Mouse (Mus musculus) embryo, embryonic 10.5 days (tissue): ENCODE measurements at regions not wholly inside any gene's neighbourhood (a gene's known extent, or its start where the extent isn't known, plus 50 kb on each side); places are given as distances from the start of the nearest gene placed in this dataset.
A peak's percentile ranks its signal among the peaks of the same experiment; 100 is the strongest.

Experiments used
- DNase-seq: peaks from one replicate; pipeline ENCODE4 v3.0.0-alpha.2; 2015; ENCODE audit warnings: low spot score

DNA sequence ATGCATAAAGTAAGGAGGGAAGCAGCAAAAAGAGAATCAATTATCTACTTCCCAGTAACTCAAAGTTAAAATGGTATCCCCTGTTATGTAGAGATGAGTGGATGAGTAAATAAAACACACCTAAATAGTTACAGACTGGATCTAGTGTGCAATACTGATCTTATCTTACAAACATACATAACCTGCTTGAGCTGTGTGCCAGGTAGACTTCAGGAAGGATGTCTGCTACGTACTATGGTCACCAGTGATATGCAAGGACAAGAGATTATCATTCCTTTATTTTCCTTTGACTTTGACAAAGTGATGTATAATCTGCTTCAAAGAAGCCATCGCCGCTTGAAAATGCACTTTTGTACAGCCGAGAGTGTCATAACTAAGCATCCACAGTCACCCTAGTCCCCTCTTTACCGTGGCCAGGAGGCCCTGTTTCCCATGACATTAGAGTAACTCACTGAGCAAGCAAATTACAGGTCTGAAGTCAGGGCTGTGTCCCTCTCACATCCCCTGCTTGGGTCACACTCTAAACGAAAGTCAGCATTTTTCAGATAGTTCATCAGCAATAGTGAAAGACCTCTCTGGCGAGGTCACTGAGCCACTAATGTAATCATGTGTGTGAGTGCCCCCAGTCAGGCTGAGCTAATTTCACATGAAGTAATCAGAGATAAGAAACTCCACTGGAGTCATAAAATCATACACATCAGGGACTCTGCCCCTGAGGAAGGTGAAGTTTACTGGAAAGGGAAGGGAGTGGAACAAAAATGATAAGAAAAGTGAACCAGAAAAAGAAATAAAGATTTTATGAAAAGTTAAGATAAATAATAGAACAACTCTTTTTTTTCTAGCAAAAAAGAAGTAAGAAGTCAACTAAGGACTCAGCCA is 929.8 kb upstream of the Gm7489 start:
- no peak for DNase-seq

GRCm38 (mm10) chr15:52959711-52960110 is 925.0 kb upstream of the Gm7489 start:
- no peak for DNase-seq

GRCm38 (mm10) chr15:52961491-52961890 is 923.2 kb upstream of the Gm7489 start:
- no peak for DNase-seq

DNA sequence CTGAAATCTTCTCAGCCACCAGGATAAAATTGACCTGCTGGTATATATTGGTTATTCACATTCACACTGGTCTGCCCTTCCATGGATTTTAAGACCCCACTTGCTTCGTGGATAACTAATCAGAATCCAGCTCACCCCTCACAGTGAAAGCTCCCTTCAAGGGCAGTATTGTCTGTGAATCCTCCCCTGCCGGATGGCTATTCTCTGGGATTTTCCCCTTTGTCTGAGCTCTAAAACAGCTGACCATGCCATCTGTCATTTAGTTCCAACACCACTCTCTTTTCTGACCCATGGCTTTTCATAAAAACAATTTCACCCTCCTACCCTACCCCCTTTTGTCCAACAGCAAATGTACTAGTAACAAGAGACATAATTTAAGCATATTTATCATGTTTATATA is 920.8 kb upstream of the Gm7489 start:
- peak; percentile 66 for DNase-seq

DNA sequence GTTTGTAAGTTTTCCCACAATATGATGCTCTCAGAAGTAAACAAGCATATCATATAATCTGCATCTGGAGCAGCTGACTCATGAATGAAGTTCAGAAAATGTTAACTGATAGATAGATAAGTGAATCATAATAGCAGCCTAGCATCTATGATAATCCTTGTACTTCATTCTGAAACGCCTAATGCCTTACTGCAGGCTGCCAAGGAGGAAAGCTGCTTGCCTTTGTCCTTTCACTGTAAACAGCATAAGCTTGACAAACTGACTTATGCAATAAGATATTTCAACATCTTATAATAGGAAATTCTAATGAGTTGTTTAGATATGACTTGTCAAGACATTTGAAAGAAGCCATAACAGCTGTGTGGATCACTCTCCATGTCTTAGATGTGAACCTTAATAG is 920.3 kb upstream of the Gm7489 start:
- no peak for DNase-seq

- peak; percentile 33 for DNase-seq
Measured at GRCm38 (mm10) chr15:52967801-52968235, 916.9 kb upstream of the Gm7489 start.

- no peak for DNase-seq
Measured at GRCm38 (mm10) chr15:52982821-52983220, 901.9 kb upstream of the Gm7489 start.

DNA sequence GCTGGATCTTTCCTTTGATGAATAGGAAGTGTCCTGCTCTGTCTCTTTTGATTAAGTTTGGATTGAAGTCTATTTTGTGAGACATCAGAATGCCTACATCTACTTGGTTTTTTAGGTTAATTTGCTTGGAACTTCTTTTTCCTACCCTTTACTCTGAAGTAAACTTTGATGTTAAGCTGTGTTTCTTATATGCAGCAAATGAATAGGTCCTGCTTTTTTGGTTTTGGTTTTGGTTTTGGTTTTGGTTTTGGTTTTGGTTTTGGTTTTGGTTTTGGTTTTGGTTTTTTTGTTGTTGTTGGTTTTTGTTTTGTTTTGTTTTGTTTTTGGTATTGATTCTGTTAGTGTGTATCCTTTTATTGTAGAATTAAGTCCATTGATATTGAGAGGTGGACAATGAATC is 894.1 kb upstream of the Gm7489 start:
- DNase-seq: no peak

DNA sequence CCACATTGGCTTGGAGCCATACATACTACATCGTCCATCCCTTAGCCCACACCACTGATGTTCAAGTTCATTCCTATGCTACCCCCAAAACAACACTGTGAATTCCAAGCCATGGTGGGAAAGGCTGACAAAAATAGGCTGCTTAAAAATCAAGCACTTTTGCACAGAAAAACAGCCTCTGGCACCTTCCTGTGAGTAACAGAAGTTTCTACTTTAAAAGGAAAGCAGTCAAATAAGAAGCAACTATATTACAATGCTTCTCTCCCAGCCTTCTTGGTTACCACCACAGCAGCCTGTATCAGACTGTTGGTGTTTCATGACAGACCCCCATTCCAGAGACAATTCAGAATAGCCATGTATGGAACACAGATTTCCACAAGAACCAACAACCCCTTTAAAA is 890.4 kb upstream of the Gm7489 start:
- DNase-seq: no peak

DNA sequence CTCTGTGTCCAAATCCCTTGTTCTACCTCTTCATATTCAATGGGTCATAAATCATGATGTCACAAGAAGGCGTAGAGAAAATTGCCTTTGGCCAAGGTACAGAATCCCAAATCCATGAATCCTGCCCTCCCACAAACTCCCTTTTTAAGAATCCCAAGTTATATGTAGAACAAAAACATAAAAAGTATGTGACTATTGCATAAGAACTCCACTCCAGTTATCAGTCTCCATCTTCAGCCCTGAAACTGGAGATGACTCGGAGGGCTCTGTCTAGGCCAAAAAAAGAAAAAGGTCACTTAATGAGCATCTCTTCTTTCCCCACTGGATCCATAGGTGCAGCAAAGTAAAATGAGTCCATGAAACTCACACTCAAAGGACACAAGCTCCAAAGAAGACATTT is 885.5 kb upstream of the Gm7489 start:
- DNase-seq: no peak

GRCm38 (mm10) chr15:52999776-53000175 is 884.9 kb upstream of the Gm7489 start:
- DNase-seq: no peak

GRCm38 (mm10) chr15:53001429-53001828 is 883.3 kb upstream of the Gm7489 start:
- no peak for DNase-seq

DNA sequence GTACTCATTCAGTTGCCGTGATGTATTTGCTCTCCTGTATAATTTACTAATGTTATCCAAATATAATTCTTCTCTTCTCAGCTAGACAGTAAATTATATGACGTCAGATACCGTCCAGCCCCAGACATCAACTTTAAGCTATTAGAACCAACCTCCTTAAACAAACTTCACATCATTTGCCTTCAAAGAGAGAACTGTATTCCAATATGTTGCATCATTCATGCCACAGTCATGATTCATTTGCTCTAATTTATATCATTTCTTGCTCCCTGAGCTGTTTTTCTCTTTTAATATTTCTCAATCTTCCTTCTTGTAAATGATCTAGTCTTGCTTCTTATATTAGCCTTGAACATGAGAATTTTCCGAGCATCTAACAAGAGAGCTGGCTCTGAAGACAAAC is 882.7 kb upstream of the Gm7489 start:
- no peak for DNase-seq

- no peak for DNase-seq
Measured at GRCm38 (mm10) chr15:53004078-53004477, 880.6 kb upstream of the Gm7489 start.

DNA sequence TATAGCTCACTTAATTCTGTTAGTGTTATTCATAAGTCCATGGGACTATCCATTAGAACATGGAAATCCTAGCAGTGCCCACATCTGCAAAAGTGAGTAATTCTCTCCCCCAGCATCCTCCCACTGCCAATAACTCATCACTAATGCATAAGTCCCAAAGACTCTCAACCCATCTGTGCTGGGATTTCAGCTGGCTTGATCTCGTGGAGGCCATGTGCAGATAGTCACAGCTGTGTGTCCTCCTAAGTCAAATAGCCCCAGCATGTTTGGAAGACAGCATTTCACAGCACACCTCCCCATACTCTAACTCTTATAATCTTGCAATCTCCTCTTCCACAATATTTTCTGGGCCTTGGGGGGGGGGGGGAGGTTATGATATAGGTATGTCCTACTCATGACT is 877.9 kb upstream of the Gm7489 start:
- no peak for DNase-seq

- no peak for DNase-seq
Measured at GRCm38 (mm10) chr15:53009337-53009736, 875.4 kb upstream of the Gm7489 start.
